Mouse (Mus musculus) MEL (cell line): ENCODE measurements around the gene Gm20671. TPM values are rescaled to one million over a fixed set of nuclear protein-coding genes. Genes with fewer than 3 reads are reported as not detected.
"Not testable (repeated sequence)": the region's sequence is repeated elsewhere in the genome, so short reads cannot be mapped to it uniquely, and the experiment has no call there.

ENCODE experiments used
- DNase-seq: peaks from one replicate; pipeline ENCODE4 v3.0.0; 2011; ENCODE audit warnings: low read depth, low spot score
- H3K27ac ChIP-seq: 2 replicates; pipeline ENCODE4 v1.5.1; 2012; ENCODE audit warnings: low read depth, mild to moderate bottlenecking, control low read depth, low read length, moderate library complexity; ENCODE audit not compliant: control insufficient read depth
- H3K27me3 ChIP-seq, 2 experiments: fragments of 150-350 bp in 1 of 2; sonication (generic) in 1 of 2; 2 replicates each; pipeline ENCODE4 v1.6.1; 2012; ENCODE audit warnings: low read length in 2 of 2, mild to moderate bottlenecking in 2 of 2, improper control_type of control experiment in 1 of 2, moderate library complexity in 1 of 2; ENCODE audit not compliant: insufficient read depth in 2 of 2, control insufficient read depth in 1 of 2
- H3K36me3 ChIP-seq, 2 experiments: 2 replicates each; pipeline ENCODE4 v1.6.1; 2012 to 2014; ENCODE audit warnings: low read length in 2 of 2, improper control_type of control experiment in 1 of 2, inconsistent platforms in 1 of 2, mild to moderate bottlenecking in 1 of 2; ENCODE audit not compliant: insufficient read depth in 2 of 2, control insufficient read depth in 1 of 2
- H3K4me1 ChIP-seq, 2 experiments: fragments of 150-350 bp in 1 of 2; sonication (generic) in 1 of 2; 2 replicates each; pipeline ENCODE4 v1.6.1; 2012; ENCODE audit warnings: low read length in 2 of 2, improper control_type of control experiment in 1 of 2, mild to moderate bottlenecking in 1 of 2; ENCODE audit not compliant: insufficient read depth in 2 of 2, control insufficient read depth in 1 of 2
- H3K4me3 ChIP-seq, 2 experiments: fragments of 150-350 bp in 1 of 2; sonication (generic) in 1 of 2; 2 replicates each; pipeline ENCODE4 v1.5.1; 2012; ENCODE audit warnings: low read depth in 2 of 2, low read length in 2 of 2, mild to moderate bottlenecking in 2 of 2, moderate library complexity in 2 of 2, control low read depth in 1 of 2, improper control_type of control experiment in 1 of 2; ENCODE audit not compliant: control insufficient read depth in 1 of 2, insufficient read depth in 1 of 2
- H3K79me2 ChIP-seq: 2 replicates; pipeline ENCODE4 v1.6.1; 2012; ENCODE audit warnings: mild to moderate bottlenecking, low read length, moderate library complexity; ENCODE audit not compliant: control insufficient read depth, poor library complexity, insufficient read depth
- H3K9ac ChIP-seq: 2 replicates; pipeline ENCODE4 v1.6.1; 2012; ENCODE audit warnings: low read depth, mild to moderate bottlenecking, control low read depth, low read length, moderate library complexity; ENCODE audit not compliant: control insufficient read depth, poor library complexity, severe bottlenecking
- H3K9me3 ChIP-seq: fragments of 150-350 bp; sonication (generic); replicated peaks from 2 replicates; pipeline ENCODE4 v1.6.1; 2012; ENCODE audit warnings: mild to moderate bottlenecking, low read length, improper control_type of control experiment, moderate library complexity; ENCODE audit not compliant: insufficient read depth
- CHD2 ChIP-seq: IDR thresholded peaks from 2 replicates; pipeline ENCODE4 v1.6.1; 2011; ENCODE audit warnings: low read length, improper control_type of control experiment
- ELF1 ChIP-seq: IDR thresholded peaks from 2 replicates; pipeline ENCODE4 v1.6.1; 2014; ENCODE audit warnings: low read depth, mild to moderate bottlenecking, inconsistent platforms, low read length, improper control_type of control experiment, moderate library complexity
- GABPA ChIP-seq: IDR thresholded peaks from 2 replicates; pipeline ENCODE4 v1.6.1; 2012; ENCODE audit warnings: low read depth, mild to moderate bottlenecking, inconsistent platforms, low read length, improper control_type of control experiment, moderate library complexity
- GATA1 ChIP-seq: IDR thresholded peaks from 2 replicates; pipeline ENCODE4 v1.6.1; 2011; ENCODE audit warnings: low read depth, low read length, improper control_type of control experiment
- MAFK ChIP-seq: IDR thresholded peaks from 2 replicates; pipeline ENCODE4 v1.6.1; 2011; ENCODE audit warnings: low read depth, mild to moderate bottlenecking, low read length, improper control_type of control experiment, borderline replicate concordance
- MAX ChIP-seq: IDR thresholded peaks from 2 replicates; pipeline ENCODE4 v1.6.1; 2011; ENCODE audit warnings: low read length, improper control_type of control experiment
- MEF2A ChIP-seq: IDR thresholded peaks from 2 replicates; pipeline ENCODE4 v1.6.1; 2014; ENCODE audit warnings: low read depth, mild to moderate bottlenecking, inconsistent platforms, low read length, improper control_type of control experiment; ENCODE audit not compliant: poor library complexity, insufficient replicate concordance, severe bottlenecking; ENCODE audit errors: extremely low read depth
- MYB ChIP-seq: IDR thresholded peaks from 2 replicates; pipeline ENCODE4 v1.6.1; 2011; ENCODE audit warnings: mild to moderate bottlenecking, low read depth, low read length, improper control_type of control experiment
- NELFE ChIP-seq: IDR thresholded peaks from 2 replicates; pipeline ENCODE4 v1.6.1; 2011; ENCODE audit warnings: low read depth, low read length, improper control_type of control experiment
- POLR2A ChIP-seq, 2 experiments: IDR thresholded peaks; 2 replicates each; pipeline ENCODE4 v1.6.1; 2011 to 2012; ENCODE audit warnings: low read length in 2 of 2, mild to moderate bottlenecking in 2 of 2, control low read depth in 1 of 2, improper control_type of control experiment in 1 of 2, low read depth in 1 of 2, moderate library complexity in 1 of 2; ENCODE audit not compliant: control insufficient read depth in 1 of 2, insufficient read depth in 1 of 2, poor library complexity in 1 of 2
- POLR2AphosphoS5 ChIP-seq: IDR thresholded peaks from 2 replicates; pipeline ENCODE4 v1.6.1; 2012; ENCODE audit warnings: low read depth, borderline replicate concordance, mild to moderate bottlenecking, inconsistent platforms, low read length, moderate library complexity, mixed read lengths
- RAD21 ChIP-seq: IDR thresholded peaks from 2 replicates; pipeline ENCODE4 v1.6.1; 2011; ENCODE audit warnings: mild to moderate bottlenecking, low read depth, low read length, improper control_type of control experiment
- RCOR1 ChIP-seq: IDR thresholded peaks from 2 replicates; pipeline ENCODE4 v1.6.1; 2012; ENCODE audit warnings: low read depth, mild to moderate bottlenecking, inconsistent platforms, low read length, improper control_type of control experiment
- TAL1 ChIP-seq: IDR thresholded peaks from 2 replicates; pipeline ENCODE4 v1.6.1; 2012; ENCODE audit warnings: mild to moderate bottlenecking, inconsistent platforms, low read length, moderate library complexity, mixed read lengths
- UBTF ChIP-seq: IDR thresholded peaks from 2 replicates; pipeline ENCODE4 v1.6.1; 2012; ENCODE audit warnings: low read depth, mild to moderate bottlenecking, inconsistent platforms, low read length, improper control_type of control experiment, moderate library complexity, borderline replicate concordance; ENCODE audit not compliant: insufficient read depth
- USF1 ChIP-seq: IDR thresholded peaks from 2 replicates; pipeline ENCODE4 v1.6.1; 2014; ENCODE audit warnings: low read depth, mild to moderate bottlenecking, inconsistent platforms, low read length, improper control_type of control experiment, moderate library complexity
- USF2 ChIP-seq, 2 experiments: IDR thresholded peaks; 2 replicates each; pipeline ENCODE4 v1.6.1; 2011 to 2012; ENCODE audit warnings: improper control_type of control experiment in 2 of 2, low read length in 2 of 2, borderline replicate concordance in 1 of 2, inconsistent platforms in 1 of 2, low read depth in 1 of 2, mild to moderate bottlenecking in 1 of 2; ENCODE audit not compliant: insufficient read depth in 1 of 2
- ZC3H11A ChIP-seq: IDR thresholded peaks from 2 replicates; pipeline ENCODE4 v1.6.1; 2012; ENCODE audit warnings: low read depth, mild to moderate bottlenecking, inconsistent platforms, low read length, improper control_type of control experiment
- ZKSCAN1 ChIP-seq: IDR thresholded peaks from 2 replicates; pipeline ENCODE4 v1.6.1; 2012; ENCODE audit warnings: low read depth, mild to moderate bottlenecking, inconsistent platforms, low read length, improper control_type of control experiment, moderate library complexity
- ZMIZ1 ChIP-seq: IDR thresholded peaks from 2 replicates; pipeline ENCODE4 v1.6.1; 2012; ENCODE audit warnings: low read depth, mild to moderate bottlenecking, inconsistent platforms, low read length, improper control_type of control experiment, moderate library complexity
- ZNF384 ChIP-seq: IDR thresholded peaks from 2 replicates; pipeline ENCODE4 v1.6.1; 2012; ENCODE audit warnings: low read depth, mild to moderate bottlenecking, inconsistent platforms, low read length, improper control_type of control experiment
- polyA plus RNA-seq, 2 experiments: library from polyadenylated mRNA; stranded (reverse) in 1 of 2; unstranded in 1 of 2; fragments of >175 nt in 1 of 2; fragments of >200 nt in 1 of 2; gene quantifications; 2 replicates each; pipeline versions ENCODE4 v1.2.1 to v1.2.4; 2012; ENCODE audit warnings: low replicate concordance in 2 of 2, low read depth in 1 of 2; ENCODE audit not compliant: insufficient read length in 2 of 2, insufficient read depth in 1 of 2, missing spikeins in 1 of 2
- total RNA-seq: library from RNA; depleted of rRNA; stranded (reverse); fragments of 300-350 nt; gene quantifications from 2 replicates; pipeline ENCODE4 v1.2.3, GENCODE M21; 2012

Gm20671 gene
- total and polyA plus RNA-seq, 3 experiments, result 7.3 TPM; not detected in 2

DNA sequence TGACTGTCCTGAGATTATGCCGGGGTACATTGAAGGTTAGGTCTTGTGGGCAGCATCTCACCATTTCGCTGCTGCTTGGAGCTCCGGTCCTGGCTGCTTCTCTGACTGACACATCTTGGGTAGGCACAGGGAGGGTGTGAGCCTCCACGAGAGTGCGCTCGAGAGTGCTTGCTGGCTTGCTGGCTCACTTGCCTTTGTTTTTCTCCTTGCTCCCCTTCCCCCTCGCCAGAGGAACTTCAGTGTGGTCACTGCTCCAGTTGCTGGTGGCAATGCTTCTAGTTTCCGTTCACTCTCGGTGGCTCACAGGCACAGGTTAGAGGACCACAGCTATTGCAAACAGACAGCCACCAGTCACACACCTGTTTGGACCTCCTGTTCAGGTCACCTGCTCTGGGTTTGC lies 84.8 kb downstream of the Gm20671 start:
- H3K9me3 ChIP-seq, result no peaks in the 10 kb centered on the region
- no peak for DNase-seq
- TF ChIP-seq POLR2A (IDR thresholded peaks at IDR 0.05; ENCODE audit: control insufficient read depth in 1 of 2, insufficient read depth in 1 of 2, low read depth in 1 of 2, low read length in 2 of 2, poor library complexity in 1 of 2), result no peak
- no peak for TF ChIP-seq MYB
- TF ChIP-seq NELFE, result no peak
- TF ChIP-seq ZC3H11A, result no peak
- TF ChIP-seq CHD2, result no peak
- no peak for TF ChIP-seq POLR2AphosphoS5
- no peak for TF ChIP-seq GATA1
- no peak for TF ChIP-seq ZKSCAN1
- TF ChIP-seq, all 39 proteins: peak for 0
- Histone ChIP-seq H3K27me3 (no peaks in the 10 kb centered on the region), H3K27ac (no peak overlapping the region), H3K4me1 (peaks cover 0 to 7% of the 10 kb centered on the region in 2 experiments; a peak in 1 of 4 replicates), H3K9ac (no peak overlapping the region), H3K36me3 (peaks cover 0 to 2% of the 10 kb centered on the region in 2 experiments; a peak in 2 of 4 replicates), H3K4me3 (no peak overlapping the region), H3K79me2 (no peaks in the 10 kb centered on the region)

GRCm38 (mm10) chr5:32741377-32741776 lies 85.5 kb downstream of the Gm20671 start:
- not testable (repeated sequence) for H3K9me3 ChIP-seq, DNase-seq, H3K27me3 ChIP-seq, H3K27ac ChIP-seq, H3K9ac ChIP-seq, H3K4me1 ChIP-seq, H3K4me3 ChIP-seq, H3K36me3 ChIP-seq, H3K79me2 ChIP-seq

DNA sequence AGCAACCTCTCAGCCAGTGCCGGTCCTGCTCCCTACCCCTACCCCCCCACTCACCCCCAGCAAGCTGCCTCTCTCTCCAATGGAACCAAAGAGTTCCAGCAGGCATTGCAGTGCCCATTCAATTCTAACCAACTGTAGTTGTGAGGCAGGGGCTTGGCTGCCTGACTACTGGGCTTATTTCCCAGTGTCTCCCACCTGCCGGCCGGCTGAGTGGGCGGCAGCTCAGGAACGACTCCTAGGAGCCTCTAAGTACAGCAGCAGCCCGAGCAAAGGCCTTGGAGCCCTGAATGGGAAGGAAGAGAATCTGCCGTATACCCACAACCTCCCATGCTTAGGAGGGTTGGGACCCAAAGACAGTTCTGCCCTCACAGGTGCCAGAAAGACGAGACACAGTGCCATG lies 86.1 kb downstream of the Gm20671 start:
- H3K9ac ChIP-seq, H3K79me2 ChIP-seq, H3K4me1 ChIP-seq, DNase-seq, H3K36me3 ChIP-seq, H3K27ac ChIP-seq, H3K4me3 ChIP-seq, H3K9me3 ChIP-seq, H3K27me3 ChIP-seq: not testable (repeated sequence)

- no peak for DNase-seq
- H3K9me3 ChIP-seq, result no peaks in the 10 kb centered on the region
- no peaks in the 10 kb centered on the region for H3K27me3 ChIP-seq
- TF ChIP-seq TAL1 (no peak), MAFK (no peak), ZMIZ1 (no peak), MEF2A (no peak), MAX (no peak), NELFE (no peak), ELF1 (no peak), RAD21 (no peak), ZKSCAN1 (no peak), USF1 (no peak), RCOR1 (no peak), GABPA (no peak), USF2 (IDR thresholded peaks at IDR 0.05; ENCODE audit: borderline replicate concordance in 1 of 2, insufficient read depth in 1 of 2, low read depth in 1 of 2, low read length in 2 of 2) (no peak), UBTF (no peak), ZNF384 (no peak)
- no peaks in the 10 kb centered on the region; a peak in 1 of 4 replicates for H3K36me3 ChIP-seq
- H3K4me1 ChIP-seq, result no peaks in the 10 kb centered on the region
- no peak overlapping the region for H3K9ac ChIP-seq
- H3K27ac ChIP-seq, result no peak overlapping the region
- no peak overlapping the region for H3K4me3 ChIP-seq
- no peaks in the 10 kb centered on the region for H3K79me2 ChIP-seq
Measured at GRCm38 (mm10) chr5:32740138-32740537, 86.8 kb downstream of the Gm20671 start.
